Mouse (Mus musculus) limb, embryonic 10.5 days (tissue): ENCODE results near the gene Slc25a26. TPM values are rescaled to one million over a fixed set of nuclear protein-coding genes. Genes with fewer than 3 reads are reported as not detected.

ENCODE experiments used
- DNase-seq: peaks from one replicate; pipeline ENCODE4 v3.0.0-alpha.2; 2017; ENCODE audit warnings: low spot score
- H3K27ac ChIP-seq: fragments of 300-500 bp; sonication (generic); 2 replicates; pipeline ENCODE4 v1.5.1; 2016; ENCODE audit warnings: mild to moderate bottlenecking
- H3K27me3 ChIP-seq: fragments of 300-500 bp; sonication (generic); 2 replicates; pipeline ENCODE4 v1.6.1; 2016; ENCODE audit warnings: low read depth, mild to moderate bottlenecking; ENCODE audit not compliant: poor library complexity, severe bottlenecking
- H3K36me3 ChIP-seq: fragments of 300-500 bp; sonication (generic); 2 replicates; pipeline ENCODE4 v1.6.1; 2016; ENCODE audit warnings: mild to moderate bottlenecking, moderate library complexity
- H3K4me1 ChIP-seq: fragments of 300-500 bp; sonication (generic); 2 replicates; pipeline ENCODE4 v1.6.1; 2016
- H3K4me3 ChIP-seq: fragments of 300-500 bp; sonication (generic); 2 replicates; pipeline ENCODE4 v1.5.1; 2016; ENCODE audit warnings: mild to moderate bottlenecking, moderate library complexity
- H3K9me3 ChIP-seq: fragments of 300-500 bp; sonication (generic); replicated peaks from 2 replicates; pipeline ENCODE4 v1.6.1; 2016; ENCODE audit warnings: mild to moderate bottlenecking
- WGBS: fragments of 180-500 bp; shearing (Covaris S2); methylation state at CpG from one replicate; pipeline ENCODE4 v1.1.7; 2016; 5-methylcytosine and 5-hydroxymethylcytosine counted together
- polyA plus RNA-seq: library from polyadenylated mRNA; unstranded; fragments of >200 nt; fragmentation: Nextera tagmentation; extraction: Ambion mirVana; gene quantifications from 2 replicates; pipeline ENCODE4 v1.2.1, GENCODE M21; 2016

The Slc25a26 gene
- polyA plus RNA-seq, 1 experiment from 2014 or later: 8.1 TPM

DNA sequence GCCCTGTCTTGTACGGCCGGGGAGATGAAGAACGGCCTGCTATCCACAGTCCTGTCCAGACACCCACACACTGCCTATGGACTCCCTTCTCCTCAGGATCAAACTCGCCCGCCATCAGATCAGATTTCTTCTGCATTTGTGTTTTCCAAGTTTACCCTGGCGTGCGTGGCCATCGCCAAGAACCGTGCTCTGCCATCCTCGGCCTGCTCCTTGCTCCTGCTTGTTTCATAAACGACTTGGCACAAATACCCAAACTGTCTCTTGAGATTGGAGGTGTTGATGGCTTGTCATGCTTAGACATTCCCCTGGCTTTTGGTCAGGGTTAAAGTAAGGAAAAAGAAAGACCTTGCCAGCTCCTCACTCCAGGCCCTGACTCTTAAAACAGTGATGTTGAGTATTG lies 94.6 kb downstream of the Slc25a26 start:
- H3K27ac ChIP-seq: no peak overlapping the region
- peak; percentile 22 for DNase-seq
- WGBS: 86% methylated on average over 11 of the region's 11 CpGs
- H3K4me1 ChIP-seq: peaks cover 46% of the 10 kb centered on the region
- H3K27me3 ChIP-seq: no peaks in the 10 kb centered on the region
- no peak overlapping the region for H3K4me3 ChIP-seq
- no peaks in the 10 kb centered on the region for H3K9me3 ChIP-seq
- H3K36me3 ChIP-seq: no peaks in the 10 kb centered on the region

GRCm38 (mm10) chr6:94595206-94595605 lies 95.1 kb downstream of the Slc25a26 start:
- 0 out of 2 replicates have a peak, but pooled peaks cover 2% of the 10 kb centered on the region for H3K36me3 ChIP-seq
- 66% methylated on average over 5 of the region's 5 CpGs for WGBS
- DNase-seq: peak; percentile 30

GRCm38 (mm10) chr6:94596051-94596760 lies 96.1 kb downstream of the Slc25a26 start:
- DNase-seq: peak; percentile 18
- Histone ChIP-seq H3K27ac (no peak overlapping the region), H3K4me3 (no peak overlapping the region), H3K27me3 (no peaks in the 10 kb centered on the region), H3K9me3 (no peaks in the 10 kb centered on the region), H3K4me1 (peaks cover 46% of the 10 kb centered on the region), H3K36me3 (0 out of 2 replicates have a peak, but pooled peaks cover 5% of the 10 kb centered on the region)
- WGBS: 92% methylated on average over 14 of the region's 14 CpGs

More at GRCm38 (mm10) chr6:94595206-94595605, 95.1 kb downstream of the Slc25a26 start:
- Histone ChIP-seq H3K27ac (peak overlapping the region; percentile 7; the same call in 1 of the 2 replicates), H3K27me3 (no peaks in the 10 kb centered on the region), H3K4me1 (peaks cover 46% of the 10 kb centered on the region), H3K9me3 (no peaks in the 10 kb centered on the region), H3K4me3 (no peak overlapping the region)

GRCm38 (mm10) chr6:94596761-94597485 lies 96.8 kb downstream of the Slc25a26 start:
- WGBS: 80% methylated on average over 10 of the region's 10 CpGs
- Histone ChIP-seq H3K36me3 (0 out of 2 replicates have a peak, but pooled peaks cover 5% of the 10 kb centered on the region), H3K27ac (no peak overlapping the region), H3K4me3 (no peak overlapping the region), H3K27me3 (no peaks in the 10 kb centered on the region), H3K9me3 (no peaks in the 10 kb centered on the region), H3K4me1 (peaks cover 52% of the 10 kb centered on the region)
- DNase-seq: no peak

DNA sequence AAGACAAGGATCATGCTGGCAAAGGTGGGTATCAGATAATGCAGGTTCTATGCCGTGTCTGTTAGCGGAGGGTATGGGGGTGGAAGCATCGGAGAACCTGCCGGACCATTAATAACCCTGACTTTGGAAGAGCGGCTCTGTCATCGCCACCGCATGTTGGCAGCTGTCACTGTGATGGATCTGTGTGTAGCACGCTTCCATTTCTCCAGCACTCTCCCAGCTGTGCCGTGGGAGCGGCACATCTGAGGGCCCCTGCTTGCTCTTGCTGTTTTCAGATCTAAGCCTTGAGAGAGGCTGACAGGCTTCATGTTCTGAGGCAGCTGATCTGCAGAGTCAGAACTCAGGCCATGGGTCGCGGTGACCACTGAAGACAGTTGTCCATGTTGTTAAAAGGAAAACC lies 98.3 kb downstream of the Slc25a26 start:
- Histone ChIP-seq H3K36me3 (peaks cover 12% of the 10 kb centered on the region), H3K27me3 (no peaks in the 10 kb centered on the region), H3K9me3 (no peaks in the 10 kb centered on the region), H3K27ac (no peak overlapping the region), H3K4me1 (peaks cover 42% of the 10 kb centered on the region), H3K4me3 (no peak overlapping the region)
- no peak for DNase-seq
- WGBS: 85% methylated on average over 12 of the region's 12 CpGs

DNA sequence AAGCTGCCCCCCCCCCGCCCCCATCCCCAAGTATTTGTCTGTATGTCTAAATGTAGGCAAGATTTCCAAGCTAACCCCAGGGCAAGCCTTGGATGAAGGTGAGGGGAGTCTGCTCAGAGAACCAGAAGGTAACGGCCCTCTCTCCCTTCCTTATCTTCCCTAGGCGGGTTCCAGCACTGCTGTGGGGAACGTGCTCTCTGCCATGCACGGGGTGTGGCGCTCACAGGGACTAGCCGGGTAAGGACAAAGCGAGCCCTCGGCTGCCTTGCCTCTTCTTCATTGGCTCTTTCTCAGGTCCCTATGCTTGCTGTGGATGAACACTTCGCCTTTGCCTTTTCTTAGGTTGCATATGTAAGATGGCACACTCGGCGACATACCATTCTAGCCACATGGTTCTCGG lies 98.9 kb downstream of the Slc25a26 start:
- Histone ChIP-seq H3K4me3 (no peak overlapping the region), H3K9me3 (no peaks in the 10 kb centered on the region), H3K27me3 (no peaks in the 10 kb centered on the region), H3K36me3 (peaks cover 18% of the 10 kb centered on the region), H3K4me1 (peaks cover 42% of the 10 kb centered on the region), H3K27ac (no peak overlapping the region)
- DNase-seq: no peak
- WGBS: 93% methylated on average over 13 of the region's 13 CpGs

GRCm38 (mm10) chr6:94601101-94601500 lies 101.0 kb downstream of the Slc25a26 start:
- Histone ChIP-seq H3K36me3 (peaks cover 37% of the 10 kb centered on the region), H3K4me3 (no peak overlapping the region), H3K27me3 (no peaks in the 10 kb centered on the region), H3K9me3 (no peaks in the 10 kb centered on the region), H3K27ac (no peak overlapping the region), H3K4me1 (peaks cover 28% of the 10 kb centered on the region)
- DNase-seq: no peak
- WGBS: 91% methylated on average over 5 of the region's 5 CpGs

DNA sequence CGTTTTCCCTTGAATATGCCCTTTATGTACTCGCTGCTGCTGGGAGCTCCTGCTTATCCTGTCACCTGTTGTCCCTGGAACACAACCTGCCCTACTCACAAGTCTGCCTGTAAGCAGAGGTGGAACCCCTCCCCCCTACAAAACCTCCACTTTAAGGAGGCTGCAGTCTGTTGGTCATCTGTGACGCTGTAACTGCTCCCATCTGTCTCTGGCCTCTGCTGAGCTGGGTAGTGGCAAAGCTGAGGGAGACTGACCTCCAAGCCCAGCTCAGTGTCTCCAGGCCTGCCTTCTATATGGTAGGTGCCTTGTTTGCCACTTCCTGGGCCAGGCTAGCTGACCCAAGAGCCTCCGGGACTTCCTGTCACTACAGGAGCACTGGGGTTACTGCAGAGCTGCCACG lies 101.7 kb downstream of the Slc25a26 start:
- H3K27ac ChIP-seq: peak overlapping the region; percentile 50; the same call in 1 of the 2 replicates
- 65% methylated on average over 5 of the region's 5 CpGs for WGBS

DNA sequence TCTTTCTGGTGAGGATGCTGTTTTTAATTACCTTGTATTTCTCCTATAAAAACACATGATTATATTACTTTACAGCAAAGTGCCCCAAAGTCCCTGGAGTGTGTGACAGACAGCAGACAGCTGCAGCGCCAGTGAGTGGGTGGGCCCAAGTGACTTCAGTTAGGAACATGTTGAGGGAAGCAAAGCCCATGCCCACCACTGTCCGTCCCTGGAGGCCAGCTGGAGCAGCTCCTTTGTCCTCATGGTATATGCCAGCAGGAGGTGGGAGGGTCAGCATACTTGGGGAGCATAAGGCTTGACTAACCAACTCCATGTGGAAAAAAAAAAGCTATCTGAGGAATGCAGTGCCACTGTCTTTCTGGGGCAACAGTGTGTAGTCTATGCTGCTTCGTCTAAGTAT lies 103.9 kb downstream of the Slc25a26 start:
- WGBS: 84% methylated on average over 3 of the region's 3 CpGs
- Histone ChIP-seq H3K27me3 (no peaks in the 10 kb centered on the region), H3K9me3 (no peaks in the 10 kb centered on the region), H3K27ac (no peak overlapping the region), H3K36me3 (peaks cover 67% of the 10 kb centered on the region), H3K4me3 (no peak overlapping the region), H3K4me1 (peaks cover 20% of the 10 kb centered on the region)
- no peak for DNase-seq

More for the DNA sequence above, 101.7 kb downstream of the Slc25a26 start:
- H3K27me3 ChIP-seq: no peaks in the 10 kb centered on the region
- no peak overlapping the region for H3K4me3 ChIP-seq
- DNase-seq: no peak
- H3K36me3 ChIP-seq: peaks cover 44% of the 10 kb centered on the region
- H3K9me3 ChIP-seq: no peaks in the 10 kb centered on the region
- peaks cover 25% of the 10 kb centered on the region for H3K4me1 ChIP-seq

GRCm38 (mm10) chr6:94604546-94604945 lies 104.4 kb downstream of the Slc25a26 start:
- H3K36me3 ChIP-seq: peaks cover 71% of the 10 kb centered on the region
- no peak overlapping the region for H3K27ac ChIP-seq
- peaks cover 20% of the 10 kb centered on the region for H3K4me1 ChIP-seq
- DNase-seq: no peak
- no peaks in the 10 kb centered on the region for H3K27me3 ChIP-seq
- no peak overlapping the region for H3K4me3 ChIP-seq
- 93% methylated on average over 2 of the region's 2 CpGs for WGBS
- H3K9me3 ChIP-seq: no peaks in the 10 kb centered on the region

GRCm38 (mm10) chr6:94613235-94613895 lies 113.2 kb downstream of the Slc25a26 start:
- no peak for DNase-seq
- 85% methylated on average over 6 of the region's 6 CpGs for WGBS
- no peaks in the 10 kb centered on the region for H3K9me3 ChIP-seq
- H3K27me3 ChIP-seq: no peaks in the 10 kb centered on the region
- H3K4me3 ChIP-seq: no peak overlapping the region
- H3K27ac ChIP-seq: no peak overlapping the region
- H3K4me1 ChIP-seq: peaks cover 17% of the 10 kb centered on the region
- peaks cover 98% of the 10 kb centered on the region for H3K36me3 ChIP-seq

DNA sequence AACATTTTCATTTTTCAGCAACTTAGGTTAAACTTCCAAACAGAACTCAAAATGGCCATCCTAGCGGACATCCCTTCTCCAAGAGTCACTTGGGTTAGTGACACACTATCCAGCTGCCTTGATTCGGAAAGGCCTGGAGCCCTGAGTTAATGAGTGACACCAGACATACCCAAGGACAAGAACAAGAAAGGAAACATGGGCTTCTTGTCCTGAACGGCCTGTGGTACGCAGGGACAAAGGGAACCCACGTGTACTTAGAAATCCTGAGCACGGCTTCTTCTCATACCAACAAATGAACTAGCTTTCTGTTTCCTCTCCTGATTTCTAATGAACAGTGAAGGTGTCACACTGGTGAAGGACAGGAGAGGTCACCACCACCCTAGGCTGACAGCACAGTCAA lies 114.2 kb downstream of the Slc25a26 start:
- Histone ChIP-seq H3K27ac (no peak overlapping the region), H3K4me3 (no peak overlapping the region), H3K4me1 (peaks cover 27% of the 10 kb centered on the region), H3K27me3 (no peaks in the 10 kb centered on the region), H3K9me3 (no peaks in the 10 kb centered on the region), H3K36me3 (peaks cover 98% of the 10 kb centered on the region)
- WGBS: 94% methylated on average over 6 of the region's 6 CpGs
- no peak for DNase-seq

GRCm38 (mm10) chr6:94615936-94616335 lies 115.8 kb downstream of the Slc25a26 start:
- peaks cover 98% of the 10 kb centered on the region for H3K36me3 ChIP-seq
- peaks cover 34% of the 10 kb centered on the region for H3K4me1 ChIP-seq
- H3K27me3 ChIP-seq: no peaks in the 10 kb centered on the region; the same call in 1 of the 2 replicates
- no peaks in the 10 kb centered on the region for H3K9me3 ChIP-seq
- no peak for DNase-seq
- H3K4me3 ChIP-seq: no peak overlapping the region
- WGBS: 84% methylated on average over 4 of the region's 4 CpGs
- no peak overlapping the region for H3K27ac ChIP-seq
